Mouse (Mus musculus) C2C12 (cell line): ENCODE results near the gene Mettl16. TPM values are rescaled to one million over a fixed set of nuclear protein-coding genes. Genes with fewer than 3 reads are reported as not detected.

Experiments
- H3K27me3 ChIP-seq: one replicate; pipeline ENCODE4 v1.6.1; 2011; ENCODE audit not compliant: control insufficient read depth, insufficient read depth, insufficient read length
- H3K36me3 ChIP-seq: one replicate; pipeline ENCODE4 v1.6.1; 2011; ENCODE audit not compliant: control insufficient read depth, insufficient read depth
- H3K4me3 ChIP-seq: one replicate; pipeline ENCODE4 v1.5.1; 2011; ENCODE audit warnings: mild to moderate bottlenecking, control low read depth; ENCODE audit not compliant: poor library complexity, insufficient read depth, severe bottlenecking
- H3K79me2 ChIP-seq: one replicate; pipeline ENCODE4 v1.6.1; 2011; ENCODE audit not compliant: control insufficient read depth, insufficient read depth
- H3K79me3 ChIP-seq: one replicate; pipeline ENCODE4 v1.6.1; 2011; ENCODE audit warnings: low read depth, control low read depth
- H3ac ChIP-seq: one replicate; pipeline ENCODE3; 2011; ENCODE audit warnings: low read depth; ENCODE audit not compliant: control insufficient read depth, insufficient read length
- CEBPB ChIP-seq: IDR thresholded peaks from one replicate; pipeline ENCODE4 v1.6.1; 2011; ENCODE audit warnings: low read depth, mild to moderate bottlenecking, control low read depth, moderate library complexity
- CTCF ChIP-seq: IDR thresholded peaks from one replicate; pipeline ENCODE4 v1.5.1; 2011; ENCODE audit not compliant: control insufficient read depth, insufficient read depth, insufficient read length
- FOSL1 ChIP-seq: IDR thresholded peaks from one replicate; pipeline ENCODE4 v1.8.0; 2011; ENCODE audit warnings: mild to moderate bottlenecking, low read length; ENCODE audit not compliant: poor library complexity, insufficient read depth, severe bottlenecking
- MAX ChIP-seq: IDR thresholded peaks from one replicate; pipeline ENCODE4 v1.6.1; 2011; ENCODE audit warnings: mild to moderate bottlenecking, control low read depth
- MYOD1 ChIP-seq: IDR thresholded peaks from one replicate; pipeline ENCODE4 v1.6.1; 2011; ENCODE audit warnings: low read depth; ENCODE audit not compliant: control insufficient read depth, insufficient read length
- MYOG ChIP-seq: IDR thresholded peaks from one replicate; pipeline ENCODE4 v1.6.1; 2011; ENCODE audit not compliant: control insufficient read depth, insufficient read length; ENCODE audit errors: extremely low read depth
- USF1 ChIP-seq: IDR thresholded peaks from one replicate; pipeline ENCODE4 v1.6.1; 2011; ENCODE audit warnings: low read depth, mild to moderate bottlenecking, control low read depth, moderate library complexity
- polyA plus RNA-seq: library from polyadenylated mRNA; unstranded; fragments of >200 nt; fragmentation: generic; extraction: Trizol; gene quantifications from one replicate; pipeline ENCODE4 v1.2.1, GENCODE M21; 2012; ENCODE audit warnings: missing spikeins

The Mettl16 gene
- polyA plus RNA-seq, 1 experiment: 17.3 TPM

- Histone ChIP-seq H3K36me3 (no peaks in the 10 kb centered on the region), H3K79me3 (no peaks in the 10 kb centered on the region), H3ac (no peak overlapping the region), H3K79me2 (no peaks in the 10 kb centered on the region), H3K27me3 (no peaks in the 10 kb centered on the region), H3K4me3 (no peak overlapping the region)
- TF ChIP-seq FOSL1 (no peak), CEBPB (no peak), CTCF (no peak), MYOD1 (no peak), MYOG (no peak), MAX (no peak), USF1 (no peak)
Measured at GRCm38 (mm10) chr11:74864421-74864820, 93.8 kb downstream of the Mettl16 start.

DNA sequence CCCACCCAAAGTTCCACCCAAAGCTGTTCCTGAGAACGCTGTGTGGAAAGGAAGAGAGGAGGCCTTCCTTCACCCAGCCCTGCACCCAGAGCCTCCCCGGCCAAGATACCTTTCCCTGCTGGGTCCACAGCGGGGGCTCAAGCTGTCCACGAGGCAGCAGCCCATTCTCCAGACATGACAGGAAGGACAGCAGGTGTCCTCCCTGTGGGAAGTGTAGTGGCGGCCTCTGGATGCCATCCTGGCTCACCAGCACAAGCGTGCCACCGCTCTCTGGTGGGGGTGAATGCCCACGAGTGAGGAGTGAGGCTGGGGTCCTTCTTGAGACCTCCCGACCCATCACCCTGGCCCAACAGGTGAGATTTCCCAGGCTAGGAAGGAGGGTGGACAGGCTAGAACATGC lies 94.6 kb downstream of the Mettl16 start:
- H3ac ChIP-seq: no peak overlapping the region
- H3K36me3 ChIP-seq: no peaks in the 10 kb centered on the region
- H3K79me2 ChIP-seq: no peaks in the 10 kb centered on the region
- TF ChIP-seq CTCF (no peak), CEBPB (no peak), MAX (no peak), MYOD1 (no peak), USF1 (no peak)
- no peak overlapping the region for H3K4me3 ChIP-seq
- H3K79me3 ChIP-seq: no peaks in the 10 kb centered on the region
- no peaks in the 10 kb centered on the region for H3K27me3 ChIP-seq

DNA sequence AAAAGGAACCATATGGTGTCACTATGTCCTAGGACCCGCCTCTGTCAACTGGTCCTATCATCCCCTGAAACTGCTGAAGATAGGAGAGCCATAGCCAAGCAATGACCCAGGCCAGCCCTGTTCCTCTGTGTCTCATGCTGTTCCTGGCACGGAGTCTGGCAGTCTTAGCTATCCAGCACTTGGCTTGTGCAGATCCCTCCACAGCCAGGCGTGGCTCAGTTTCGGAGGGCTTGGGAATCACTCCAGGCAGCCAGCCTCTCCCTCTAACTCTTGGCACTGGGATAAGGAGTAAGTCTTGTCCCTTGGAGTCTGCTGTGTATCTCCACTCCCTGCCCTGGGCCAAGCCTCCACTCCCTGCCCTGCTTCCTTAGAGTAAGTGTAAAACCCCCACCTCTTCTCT lies 96.0 kb downstream of the Mettl16 start:
- Histone ChIP-seq H3K4me3 (no peak overlapping the region), H3K79me2 (no peaks in the 10 kb centered on the region), H3K79me3 (no peaks in the 10 kb centered on the region), H3ac (no peak overlapping the region), H3K27me3 (no peaks in the 10 kb centered on the region), H3K36me3 (no peaks in the 10 kb centered on the region)
- TF ChIP-seq MYOG (no peak), USF1 (no peak), MAX (no peak), CEBPB (no peak), FOSL1 (no peak), CTCF (no peak), MYOD1 (no peak)

GRCm38 (mm10) chr11:74867181-74867580 lies 96.6 kb downstream of the Mettl16 start:
- Histone ChIP-seq H3K27me3 (no peaks in the 10 kb centered on the region), H3K79me3 (no peaks in the 10 kb centered on the region), H3K36me3 (no peaks in the 10 kb centered on the region), H3K79me2 (no peaks in the 10 kb centered on the region), H3ac (no peak overlapping the region), H3K4me3 (no peak overlapping the region)
- TF ChIP-seq USF1 (no peak), MYOG (no peak), CTCF (no peak), MYOD1 (no peak), FOSL1 (no peak), CEBPB (no peak), MAX (no peak)

- no peaks in the 10 kb centered on the region for H3K79me2 ChIP-seq
- H3K27me3 ChIP-seq: no peaks in the 10 kb centered on the region
- H3K4me3 ChIP-seq: no peak overlapping the region
- no peaks in the 10 kb centered on the region for H3K36me3 ChIP-seq
- no peak for TF ChIP-seq MYOD1
- TF ChIP-seq CEBPB: no peak
- TF ChIP-seq FOSL1: no peak
- no peak for TF ChIP-seq MAX
- TF ChIP-seq USF1: no peak
- no peak for TF ChIP-seq CTCF
- TF ChIP-seq MYOG: no peak
- H3K79me3 ChIP-seq: no peaks in the 10 kb centered on the region
- no peak overlapping the region for H3ac ChIP-seq
Measured at GRCm38 (mm10) chr11:74868046-74868760, 97.6 kb downstream of the Mettl16 start.

- H3K27me3 ChIP-seq: no peaks in the 10 kb centered on the region
- TF ChIP-seq CEBPB (no peak), FOSL1 (no peak), USF1 (no peak), CTCF (no peak), MAX (no peak), MYOD1 (no peak), MYOG (no peak)
- no peaks in the 10 kb centered on the region for H3K36me3 ChIP-seq
- H3K79me2 ChIP-seq: no peaks in the 10 kb centered on the region
- no peak overlapping the region for H3ac ChIP-seq
- H3K79me3 ChIP-seq: no peaks in the 10 kb centered on the region
- no peak overlapping the region for H3K4me3 ChIP-seq
Measured at GRCm38 (mm10) chr11:74869603-74870002, 99.0 kb downstream of the Mettl16 start.
